Mouse (Mus musculus) thymus, postnatal 4 days (tissue): ENCODE measurements around the gene Ppp1r15a.
"Not testable (repeated sequence)": the region's sequence is repeated elsewhere in the genome, so short reads cannot be mapped to it uniquely, and the experiment has no call there.

Experiments used
- DNase-seq: peaks from one replicate; pipeline ENCODE4 v3.0.0; 2021

Gene Ppp1r15a

DNA sequence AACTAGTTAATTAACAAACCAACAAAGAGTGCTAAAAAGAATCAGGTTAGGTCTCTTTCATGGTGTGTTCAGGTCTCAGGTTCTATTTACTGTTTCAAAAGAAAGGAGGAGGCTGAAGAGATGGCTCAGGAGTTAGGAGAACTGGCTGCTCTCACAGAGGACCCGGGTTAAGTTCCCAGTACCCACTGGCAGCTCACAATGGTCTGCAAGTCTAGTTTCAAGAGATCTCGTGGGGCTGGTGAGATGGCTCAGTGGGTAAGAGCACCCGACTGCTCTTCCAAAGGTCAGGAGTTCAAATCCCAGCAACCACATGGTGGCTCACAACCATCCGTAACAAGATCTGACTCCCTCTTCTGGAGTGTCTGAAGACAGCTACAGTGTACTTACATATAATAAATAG is 45.8 kb downstream of the Ppp1r15a start:
- not testable (repeated sequence) for DNase-seq

DNA sequence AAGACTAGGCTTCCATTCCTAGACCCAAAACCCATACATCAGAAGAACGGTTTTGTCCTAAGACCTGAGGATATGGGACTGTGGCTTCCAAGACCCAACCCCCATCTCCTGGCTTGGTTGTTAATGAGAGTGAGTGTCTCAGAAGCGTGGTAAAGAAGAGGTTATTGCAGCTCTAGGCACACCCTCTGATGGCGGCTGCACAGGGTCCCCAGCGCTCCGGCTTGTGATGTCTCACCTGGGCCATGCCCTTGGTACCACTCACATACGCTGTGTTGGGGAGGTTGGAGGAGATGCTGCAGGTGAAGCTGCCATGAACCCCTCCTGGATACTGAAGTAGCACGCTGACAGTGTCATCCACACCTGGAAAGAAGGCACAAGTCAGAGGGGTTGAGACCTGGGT is 47.3 kb downstream of the Ppp1r15a start:
- no peak for DNase-seq

DNA sequence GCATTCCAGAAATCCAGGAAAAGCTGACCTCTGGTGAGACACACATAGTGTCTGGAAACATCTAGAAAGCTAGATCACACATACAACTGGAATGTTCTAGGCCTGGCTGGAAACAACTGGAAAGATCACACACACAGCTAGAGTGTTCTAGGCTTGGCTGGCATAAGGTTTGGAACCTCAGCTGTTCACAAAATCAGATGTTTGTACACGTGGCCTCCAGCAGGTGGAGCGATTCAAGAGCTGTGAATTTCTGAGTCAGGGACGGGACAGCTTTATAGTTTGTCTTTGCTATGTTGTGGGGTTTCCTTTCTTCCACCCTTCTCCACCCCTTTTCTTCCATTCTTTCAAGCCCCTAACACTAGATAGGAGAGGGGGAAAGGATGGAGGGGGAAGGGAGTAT is 49.1 kb downstream of the Ppp1r15a start:
- peak; percentile 81 for DNase-seq

DNA sequence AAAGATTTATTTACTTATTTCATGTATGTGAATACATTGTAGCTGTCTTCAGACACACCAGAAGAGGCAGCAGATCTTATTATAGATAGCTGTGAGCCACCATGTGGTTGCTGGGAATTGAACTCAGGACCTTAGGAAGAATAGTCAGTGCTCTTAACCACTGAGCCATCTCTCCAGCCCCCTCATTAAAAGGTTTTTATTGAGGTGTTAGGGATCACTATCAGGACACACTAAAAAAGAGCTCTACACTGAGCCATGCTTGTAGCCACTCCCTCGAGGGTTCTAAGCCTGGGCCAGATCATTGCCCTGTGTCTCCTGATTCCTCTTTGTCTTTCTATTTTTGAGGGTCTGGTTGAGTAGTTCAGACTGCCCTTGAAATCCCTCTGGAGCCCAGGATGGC is 49.6 kb downstream of the Ppp1r15a start:
- no peak for DNase-seq

DNA sequence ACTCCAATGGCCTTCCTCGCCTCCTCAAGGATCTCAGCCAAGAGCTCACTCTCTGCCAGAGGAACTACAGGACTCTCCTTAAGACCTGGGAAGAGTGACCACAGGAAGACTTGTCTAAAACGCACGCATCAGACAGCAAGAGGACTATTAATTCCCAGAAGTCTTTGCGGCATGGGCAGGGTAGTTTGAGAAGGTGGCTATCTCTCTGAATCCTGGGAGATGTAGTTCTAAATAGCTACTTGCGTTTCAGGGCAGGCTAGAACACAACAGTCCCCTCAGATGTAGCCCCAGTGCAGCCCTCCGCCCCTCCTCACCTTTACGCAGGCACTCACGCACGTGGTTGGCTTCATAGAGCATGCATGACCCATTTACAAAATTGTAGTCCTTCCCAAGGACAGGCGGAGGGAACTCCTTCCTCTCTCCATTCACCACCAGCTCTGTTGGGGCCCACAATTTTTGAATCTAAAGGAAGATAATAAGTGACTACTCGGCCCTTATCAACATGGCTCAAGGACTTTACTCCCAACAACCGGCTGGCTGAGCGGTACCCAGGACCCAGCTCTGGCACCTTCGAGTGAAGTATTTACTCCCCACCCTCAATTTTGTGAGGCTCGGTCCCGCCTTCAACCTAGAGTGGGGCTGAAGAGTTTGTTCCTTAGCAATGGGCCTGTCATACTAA is 50.6 kb downstream of the Ppp1r15a start:
- no peak for DNase-seq
